Mouse (Mus musculus) small intestine, adult 2 months (tissue): Measurements from ENCODE around the gene Zbtb7a.

Experiments
- CTCF ChIP-seq: fragments of 200-500 bp; IDR thresholded peaks from 2 replicates; pipeline ENCODE4 v1.5.1; 2012; ENCODE audit warnings: low read depth, mild to moderate bottlenecking, control low read depth, inconsistent platforms, low read length, moderate library complexity, mixed read lengths; ENCODE audit not compliant: insufficient replicate concordance, insufficient read length; ENCODE audit errors: extremely low read depth
- POLR2A ChIP-seq: fragments of 200-500 bp; IDR thresholded peaks from 2 replicates; pipeline ENCODE4 v1.6.1; 2012; ENCODE audit warnings: low read depth, mild to moderate bottlenecking, control low read depth, inconsistent platforms, low read length, moderate library complexity

DNA sequence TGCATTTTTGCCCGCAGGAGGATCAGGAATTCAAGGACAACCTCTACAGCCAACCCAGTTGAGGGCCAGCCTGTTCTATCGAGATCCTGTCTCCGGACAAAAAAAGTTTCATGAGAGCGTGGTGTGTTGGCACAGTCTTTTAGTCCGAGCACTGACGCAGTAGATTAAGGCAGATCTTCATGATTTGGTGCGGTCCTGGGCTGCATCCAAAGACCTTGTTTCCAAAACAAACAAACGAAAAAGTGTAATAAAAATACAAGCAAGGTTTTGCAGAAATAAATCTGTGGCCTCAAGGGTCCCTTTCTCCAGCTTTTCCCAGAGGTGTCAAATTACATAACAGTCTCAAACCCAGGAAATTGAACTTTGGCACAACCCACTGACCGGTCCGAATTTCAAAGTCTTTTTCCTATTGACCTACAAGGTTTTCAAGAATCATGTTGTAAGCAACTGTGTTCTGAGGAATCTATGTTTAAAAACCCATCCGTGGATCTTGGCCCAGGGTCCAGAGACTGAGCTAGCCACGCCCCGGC lies 41.0 kb downstream of the Zbtb7a start:
- TF ChIP-seq CTCF (no peak), POLR2A (no peak)
